Mouse (Mus musculus) midbrain, embryonic 11.5 days (tissue): ENCODE data around the gene Tle3. TPM values are rescaled to one million over a fixed set of nuclear protein-coding genes. Genes with fewer than 3 reads are reported as not detected.
A peak's percentile ranks its signal among the peaks of the same experiment; 100 is the strongest.

Experiments
- ATAC-seq: fragments of 200-750 bp; cut with Nextera tagmentation; 2 replicates; pipeline ENCODE4 v1.8.0; 2017; ENCODE audit warnings: moderate TSS enrichment, moderate library complexity; ENCODE audit not compliant: low FRiP score
- DNase-seq: peaks from one replicate; pipeline ENCODE4 v3.0.0; 2015; ENCODE audit warnings: low spot score; ENCODE audit errors: missing footprints
- H3K27ac ChIP-seq: fragments of 300-500 bp; sonication (generic); 2 replicates; pipeline ENCODE4 v1.5.1; 2014; ENCODE audit warnings: low read depth, low read length
- H3K27me3 ChIP-seq: fragments of 300-500 bp; sonication (generic); 2 replicates; pipeline ENCODE4 v1.6.1; 2014; ENCODE audit warnings: mild to moderate bottlenecking, low read length, moderate library complexity, mixed read lengths; ENCODE audit not compliant: control insufficient read depth, insufficient read depth
- H3K36me3 ChIP-seq: fragments of 300-500 bp; sonication (generic); 2 replicates; pipeline ENCODE4 v1.6.1; 2014; ENCODE audit warnings: mild to moderate bottlenecking, low read length, moderate library complexity, mixed read lengths; ENCODE audit not compliant: control insufficient read depth, insufficient read depth
- H3K4me1 ChIP-seq: fragments of 300-500 bp; sonication (generic); 2 replicates; pipeline ENCODE4 v1.6.1; 2014; ENCODE audit warnings: low read length; ENCODE audit not compliant: control insufficient read depth, insufficient read depth
- H3K4me2 ChIP-seq: fragments of 300-500 bp; sonication (generic); 2 replicates; pipeline ENCODE4 v1.6.1; 2014; ENCODE audit warnings: mild to moderate bottlenecking, moderate library complexity
- H3K4me3 ChIP-seq: fragments of 300-500 bp; sonication (generic); 2 replicates; pipeline ENCODE4 v1.5.1; 2014; ENCODE audit warnings: low read depth, low read length
- H3K9ac ChIP-seq: fragments of 300-500 bp; sonication (generic); 2 replicates; pipeline ENCODE4 v1.6.1; 2014; ENCODE audit warnings: low read length
- H3K9me3 ChIP-seq: fragments of 300-500 bp; sonication (generic); 2 replicates; pipeline ENCODE4 v1.6.1; 2016; ENCODE audit warnings: low read length; ENCODE audit not compliant: control insufficient read depth
- WGBS: fragments of 180-500 bp; shearing (Covaris S2); extraction: QIAGEN DNeasy Blood & Tissue Kit; methylation state at CpG from one replicate; pipeline ENCODE4 v1.1.7; 2014; 5-methylcytosine and 5-hydroxymethylcytosine counted together
- polyA plus RNA-seq: library from polyadenylated mRNA; unstranded; fragments of >200 nt; fragmentation: Nextera tagmentation; extraction: Ambion mirVana; gene quantifications from 2 replicates; pipeline ENCODE4 v1.2.1, GENCODE M21; 2014

Gene Tle3
- polyA plus RNA-seq, 1 experiment from 2014 or later: 38.2 TPM

- Histone ChIP-seq H3K9ac (no peak overlapping the region), H3K4me1 (peaks cover 7% of the 10 kb centered on the region), H3K4me3 (no peak overlapping the region), H3K27ac (no peak overlapping the region), H3K36me3 (no peaks in the 10 kb centered on the region), H3K4me2 (no peak overlapping the region), H3K27me3 (peaks cover 3% of the 10 kb centered on the region), H3K9me3 (no peaks in the 10 kb centered on the region)
- ATAC-seq (no peak), DNase-seq (no peak)
- 79% methylated on average over 5 of the region's 5 CpGs for WGBS
Measured at GRCm38 (mm10) chr9:61456441-61457161, 84.4 kb downstream of the Tle3 start.

GRCm38 (mm10) chr9:61457162-61457523 is 85.0 kb downstream of the Tle3 start:
- WGBS: 52% methylated on average over 10 of the region's 10 CpGs
- no peak for DNase-seq
- Histone ChIP-seq H3K9ac (no peak overlapping the region), H3K27me3 (peaks cover 3% of the 10 kb centered on the region), H3K9me3 (no peaks in the 10 kb centered on the region), H3K4me1 (peaks cover 7% of the 10 kb centered on the region), H3K4me2 (no peak overlapping the region), H3K4me3 (no peak overlapping the region), H3K27ac (no peak overlapping the region), H3K36me3 (no peaks in the 10 kb centered on the region)
- ATAC-seq: no peak

GRCm38 (mm10) chr9:61461859-61462258 is 89.7 kb downstream of the Tle3 start:
- WGBS: 22% methylated on average over 4 of the region's 4 CpGs
- Histone ChIP-seq H3K36me3 (no peaks in the 10 kb centered on the region), H3K4me1 (peaks cover 2% of the 10 kb centered on the region; the same call in 1 of the 2 replicates), H3K9ac (no peak overlapping the region), H3K4me2 (no peak overlapping the region), H3K9me3 (no peaks in the 10 kb centered on the region; the same call in 1 of the 2 replicates), H3K27me3 (peaks cover 3% of the 10 kb centered on the region), H3K27ac (no peak overlapping the region), H3K4me3 (no peak overlapping the region)
- DNase-seq (peak; percentile 75), ATAC-seq (no peak)

- H3K27me3 ChIP-seq: no peaks in the 10 kb centered on the region
Measured at GRCm38 (mm10) chr9:61467436-61467835, 95.3 kb downstream of the Tle3 start.

More at GRCm38 (mm10) chr9:61467436-61467835, 95.3 kb downstream of the Tle3 start:
- Histone ChIP-seq H3K36me3 (no peaks in the 10 kb centered on the region), H3K27ac (no peak overlapping the region), H3K4me3 (no peak overlapping the region), H3K4me1 (peaks cover 15% of the 10 kb centered on the region), H3K4me2 (no peak overlapping the region), H3K9me3 (no peaks in the 10 kb centered on the region; the same call in 1 of the 2 replicates), H3K9ac (no peak overlapping the region)
- 95% methylated on average over 3 of the region's 3 CpGs for WGBS
- ATAC-seq (no peak), DNase-seq (peak; percentile 79)
